Mouse (Mus musculus) large intestine, adult 2 months (tissue): ENCODE data around the gene Kcp. TPM values are rescaled to one million over a fixed set of nuclear protein-coding genes. Genes with fewer than 3 reads are reported as not detected.

ENCODE experiments used
- DNase-seq: peaks from one replicate; pipeline ENCODE4 v3.0.0-alpha.2; 2012; ENCODE audit warnings: low read depth, low spot score
- WGBS: fragments of 180-500 bp; shearing (Covaris S2); methylation state at CpG from one replicate; pipeline ENCODE4 v1.1.7; 2018; 5-methylcytosine and 5-hydroxymethylcytosine counted together
- polyA plus RNA-seq: library from polyadenylated mRNA; depleted of rRNA; stranded (reverse); fragments of >200 nt; gene quantifications from 2 replicates; pipeline ENCODE4 v1.2.3, GENCODE M21; 2012

Kcp gene
- polyA plus RNA-seq, 1 experiment, result 3.2 TPM

DNA sequence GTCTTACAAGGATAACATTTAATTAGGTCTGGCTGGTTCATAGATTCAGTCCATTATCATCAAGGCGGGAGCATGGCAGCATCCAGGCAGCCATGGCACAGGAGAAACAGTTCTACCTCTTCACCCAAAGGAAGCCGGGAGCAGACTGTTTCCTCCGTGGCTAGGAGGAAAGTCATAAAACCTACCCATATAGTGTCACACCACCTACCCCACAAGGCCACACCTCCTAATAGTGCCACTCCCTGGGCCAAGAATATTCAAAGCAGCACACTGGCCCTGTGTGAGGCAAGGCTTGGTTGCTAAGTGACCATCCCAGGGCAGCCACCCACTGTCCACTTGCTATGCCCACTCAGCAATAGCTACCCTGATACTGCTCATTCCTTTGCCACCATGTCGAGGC lies 36.6 kb downstream of the Kcp start, which contains the start of gene Atp6v1fnb:
Atp6v1fnb (plus strand) TSS at position 301 of the 400 bp plus-strand sequence.
- DNase-seq, result no peak
- WGBS, result 68% methylated on average over 4 of the region's 4 CpGs

- DNase-seq, result no peak
- 63% methylated on average over 3 of the region's 3 CpGs for WGBS
Measured at GRCm38 (mm10) chr6:29468851-29469250, 38.9 kb downstream of the Kcp start.

DNA sequence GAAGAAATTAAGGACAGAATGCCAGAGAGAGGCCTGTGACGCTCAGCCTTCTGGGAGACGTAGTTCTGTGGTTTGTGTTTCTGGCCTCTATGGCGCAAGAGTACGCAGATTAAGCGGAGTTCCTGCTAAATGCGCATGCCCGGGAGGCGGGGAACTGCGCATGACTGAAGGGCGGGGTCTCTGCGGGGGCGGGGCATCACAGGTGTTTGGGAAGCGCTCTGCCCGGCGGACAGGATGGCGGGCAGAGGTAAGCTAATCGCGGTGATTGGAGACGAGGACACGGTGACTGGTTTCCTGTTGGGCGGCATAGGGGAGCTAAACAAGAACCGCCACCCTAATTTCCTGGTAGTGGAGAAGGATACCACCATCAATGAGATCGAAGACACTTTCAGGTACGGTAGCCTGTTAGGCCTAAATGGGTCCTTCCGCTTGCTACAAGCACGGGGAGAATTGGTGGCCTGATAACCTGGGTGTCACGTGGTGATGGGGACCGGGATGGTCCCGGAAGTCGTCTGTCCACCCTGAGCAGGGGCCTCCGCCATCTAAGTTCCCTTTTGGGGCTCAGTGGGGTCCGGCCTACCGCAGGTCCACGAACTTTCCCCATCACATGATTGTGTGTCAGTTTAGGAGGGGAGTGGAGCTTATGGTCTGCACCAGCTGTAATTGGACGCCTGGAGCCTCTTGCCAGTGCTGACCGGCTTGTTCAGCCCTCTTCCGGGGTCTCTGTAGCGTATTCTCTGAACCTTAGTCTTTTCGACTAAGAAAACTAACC lies 40.0 kb downstream of the Kcp start, which contains the start of gene Atp6v1f:
Atp6v1f (plus strand) TSS at position 136 of the 772 bp plus-strand sequence.
- DNase-seq, result peak; percentile 84
- WGBS, result under 1% methylated on average over 39 of the region's 39 CpGs

GRCm38 (mm10) chr6:29463388-29463787 lies 44.4 kb downstream of the Kcp start:
- no peak for DNase-seq

GRCm38 (mm10) chr6:29461502-29461901 lies 46.2 kb downstream of the Kcp start:
- DNase-seq, result no peak
- 51% methylated on average over 7 of the region's 7 CpGs for WGBS

More at GRCm38 (mm10) chr6:29463388-29463787, 44.4 kb downstream of the Kcp start:
- 68% methylated on average over 3 of the region's 3 CpGs for WGBS

- no peak for DNase-seq
- 90% methylated on average over 6 of the region's 6 CpGs for WGBS
Measured at GRCm38 (mm10) chr6:29450667-29451066, 57.1 kb downstream of the Kcp start.

DNA sequence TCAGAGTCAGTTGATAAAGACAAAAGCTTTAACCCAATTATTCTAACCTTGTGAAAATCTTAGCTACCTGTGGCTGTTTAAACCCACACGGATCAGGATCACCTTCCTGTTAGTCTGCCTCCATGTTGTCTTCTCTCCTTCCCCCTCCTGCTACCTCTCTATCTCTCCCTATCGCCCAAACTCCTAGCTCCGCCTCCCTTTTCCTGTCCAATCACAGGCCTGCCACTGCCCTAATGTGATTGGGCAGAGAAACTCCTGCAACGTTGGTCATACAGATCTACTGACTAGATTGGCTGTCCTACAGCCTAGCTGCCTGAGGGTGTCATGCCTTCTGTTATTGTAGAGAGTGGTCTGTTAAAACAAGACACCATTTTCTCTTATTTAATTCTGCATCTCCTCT lies 57.9 kb downstream of the Kcp start:
- WGBS, result 32% methylated on average over 4 of the region's 4 CpGs
- DNase-seq, result no peak

DNA sequence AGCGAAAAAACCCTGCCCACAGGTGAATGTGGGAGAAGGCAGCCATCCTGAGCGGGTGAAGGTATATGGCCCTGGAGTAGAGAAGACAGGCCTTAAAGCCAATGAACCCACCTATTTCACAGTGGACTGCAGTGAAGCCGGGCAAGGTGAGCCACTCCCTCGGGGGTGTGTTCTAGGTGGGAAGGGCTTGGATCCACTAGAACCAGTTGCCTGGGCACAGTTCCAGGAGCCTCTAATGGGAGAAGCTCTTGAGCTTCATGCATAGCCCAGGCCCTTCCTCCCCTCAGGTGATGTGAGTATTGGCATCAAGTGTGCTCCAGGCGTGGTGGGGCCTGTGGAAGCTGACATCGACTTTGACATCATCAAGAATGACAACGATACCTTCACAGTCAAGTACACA lies 62.4 kb downstream of the Kcp start:
- 64% methylated on average over 7 of the region's 7 CpGs for WGBS
- no peak for DNase-seq

DNA sequence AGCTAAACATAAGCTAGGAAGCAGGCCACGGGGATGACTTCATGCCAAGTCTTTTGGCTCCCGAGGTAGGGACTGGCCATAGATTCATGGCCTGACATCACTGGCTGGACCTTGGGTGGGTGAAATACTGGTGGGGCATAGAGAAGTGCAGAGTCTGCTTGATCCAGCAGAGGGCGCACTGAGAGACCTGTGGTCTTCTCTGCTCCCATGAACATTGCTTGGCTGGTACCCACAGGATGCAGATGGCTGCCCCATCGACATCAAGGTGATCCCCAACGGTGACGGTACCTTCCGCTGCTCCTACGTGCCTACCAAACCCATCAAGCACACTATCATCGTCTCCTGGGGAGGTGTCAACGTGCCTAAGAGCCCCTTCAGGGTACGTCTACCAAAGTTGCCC lies 63.0 kb downstream of the Kcp start:
- 62% methylated on average over 11 of the region's 11 CpGs for WGBS
- DNase-seq, result no peak

- no peak for DNase-seq
- 92% methylated on average over 6 of the region's 6 CpGs for WGBS
Measured at GRCm38 (mm10) chr6:29439789-29440188, 68.0 kb downstream of the Kcp start.

GRCm38 (mm10) chr6:29439251-29439650 lies 68.5 kb downstream of the Kcp start:
- no peak for DNase-seq
- 71% methylated on average over 4 of the region's 4 CpGs for WGBS

DNA sequence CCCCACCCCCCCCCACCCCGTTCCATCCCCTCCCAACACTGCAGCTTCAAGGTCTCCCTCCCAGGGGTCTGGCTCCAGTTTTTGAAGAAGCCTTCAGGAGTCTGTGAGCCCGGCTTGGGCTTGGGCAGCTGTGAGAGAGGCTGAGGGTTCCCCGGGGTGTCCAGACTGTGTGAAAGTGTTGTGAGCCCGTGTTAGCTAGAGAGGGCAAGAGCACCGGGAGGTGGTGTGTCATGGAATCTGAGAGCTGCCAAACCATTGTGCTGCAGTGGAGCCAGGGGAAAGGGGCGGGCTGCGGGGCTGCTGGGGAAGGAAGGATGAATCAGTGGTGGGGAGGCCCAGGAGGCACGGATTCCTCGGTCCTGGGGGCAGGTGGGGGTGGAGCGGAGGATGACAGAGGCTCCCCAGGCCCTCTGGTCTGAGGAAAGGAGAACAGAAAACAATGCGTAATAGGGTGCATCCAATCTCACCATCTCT lies 71.3 kb downstream of the Kcp start:
- WGBS, result 17% methylated on average over 11 of the region's 11 CpGs
- no peak for DNase-seq

- DNase-seq, result no peak
- WGBS, result 37% methylated on average over 6 of the region's 6 CpGs
Measured at GRCm38 (mm10) chr6:29435940-29436451, 71.8 kb downstream of the Kcp start.

GRCm38 (mm10) chr6:29434911-29435691 lies 72.7 kb downstream of the Kcp start:
- DNase-seq, result no peak
- WGBS, result 11% methylated on average over 13 of the region's 13 CpGs

DNA sequence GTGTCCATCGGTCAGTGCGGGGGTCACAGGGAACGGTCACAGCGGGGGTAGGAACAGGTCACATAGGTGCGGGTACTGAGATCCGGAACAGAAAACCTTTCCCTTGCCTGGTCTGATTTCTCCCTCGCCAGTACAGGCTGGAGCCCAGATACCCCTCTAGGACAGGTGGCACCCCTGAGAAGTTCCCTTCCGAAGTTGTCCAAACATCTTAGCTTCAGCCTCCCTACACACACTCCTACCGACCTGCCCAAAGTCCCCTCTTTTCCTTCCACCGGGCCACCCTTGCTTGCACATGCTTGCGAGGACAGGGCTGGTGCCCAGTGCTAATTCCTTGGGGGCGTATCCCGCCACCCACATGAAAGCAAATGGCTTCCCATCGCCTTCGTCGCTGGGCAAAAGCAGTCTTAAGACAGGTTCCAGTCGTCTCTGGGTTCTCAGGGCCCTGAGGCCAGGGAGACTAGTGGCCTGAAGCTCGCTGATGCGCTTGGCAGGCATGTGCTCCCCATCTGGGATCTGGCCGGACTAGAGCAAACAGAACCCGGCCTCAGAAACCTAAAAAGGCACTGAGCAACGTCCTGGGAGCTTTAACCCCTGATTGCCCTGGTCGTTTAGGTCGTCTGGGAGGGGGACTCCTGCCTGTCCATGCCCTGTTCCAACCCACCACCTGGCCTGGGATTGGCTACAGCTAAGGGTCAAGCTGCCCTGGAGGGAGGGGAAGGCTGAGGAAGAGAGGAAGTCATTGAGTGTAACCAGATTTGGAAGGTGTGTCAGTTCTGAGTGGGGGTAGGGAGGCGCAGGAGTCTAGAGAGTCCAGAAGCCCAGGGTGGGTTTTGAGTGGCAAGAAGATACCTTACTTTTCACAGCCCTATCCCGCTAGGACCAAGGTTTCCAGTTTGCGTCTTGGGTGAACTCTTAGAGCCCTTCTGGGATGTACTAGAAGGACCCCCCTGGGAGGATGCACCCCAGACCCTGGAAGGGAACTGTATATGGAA lies 73.7 kb downstream of the Kcp start:
- WGBS, result 11% methylated on average over 27 of the region's 27 CpGs
- DNase-seq, result no peak

DNA sequence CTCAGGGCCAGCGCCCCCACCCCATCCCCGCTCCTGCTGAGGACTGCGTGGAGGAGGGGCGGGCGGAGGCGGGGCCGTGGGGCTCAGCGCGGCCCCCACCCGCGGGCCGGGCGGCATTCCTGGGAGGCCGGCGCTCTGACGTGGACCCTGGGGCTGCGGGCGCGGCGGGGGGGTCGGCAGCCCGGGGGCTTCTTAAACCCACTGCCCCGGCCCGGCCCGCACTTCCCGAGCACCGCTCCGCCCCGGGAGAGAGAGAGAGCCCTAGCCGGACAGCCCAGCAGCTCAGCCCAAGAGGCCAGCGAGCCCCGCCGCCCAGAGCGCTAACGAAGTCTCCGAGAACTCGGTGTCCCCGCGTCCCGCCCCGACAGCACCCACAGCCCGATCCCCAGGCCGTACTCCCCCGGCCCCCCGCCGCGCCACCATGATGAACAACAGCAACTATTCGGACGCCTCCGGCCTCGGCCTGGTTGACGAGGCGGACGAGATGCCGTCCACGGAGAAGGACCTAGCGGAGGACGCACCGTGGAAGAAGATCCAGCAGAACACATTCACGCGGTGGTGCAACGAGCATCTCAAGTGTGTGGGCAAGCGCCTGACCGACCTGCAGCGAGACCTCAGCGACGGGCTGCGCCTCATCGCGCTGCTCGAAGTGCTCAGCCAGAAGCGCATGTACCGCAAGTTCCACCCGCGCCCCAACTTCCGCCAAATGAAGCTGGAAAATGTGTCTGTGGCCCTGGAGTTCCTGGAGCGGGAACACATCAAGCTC lies 74.5 kb downstream of the Kcp start, which contains the start of gene Flnc:
Flnc (plus strand) TSS at position 219 of the 766 bp plus-strand sequence.
- WGBS, result 2% methylated on average over 67 of the region's 77 CpGs
- no peak for DNase-seq

GRCm38 (mm10) chr6:29432676-29433037 lies 75.1 kb downstream of the Kcp start:
- no peak for DNase-seq

DNA sequence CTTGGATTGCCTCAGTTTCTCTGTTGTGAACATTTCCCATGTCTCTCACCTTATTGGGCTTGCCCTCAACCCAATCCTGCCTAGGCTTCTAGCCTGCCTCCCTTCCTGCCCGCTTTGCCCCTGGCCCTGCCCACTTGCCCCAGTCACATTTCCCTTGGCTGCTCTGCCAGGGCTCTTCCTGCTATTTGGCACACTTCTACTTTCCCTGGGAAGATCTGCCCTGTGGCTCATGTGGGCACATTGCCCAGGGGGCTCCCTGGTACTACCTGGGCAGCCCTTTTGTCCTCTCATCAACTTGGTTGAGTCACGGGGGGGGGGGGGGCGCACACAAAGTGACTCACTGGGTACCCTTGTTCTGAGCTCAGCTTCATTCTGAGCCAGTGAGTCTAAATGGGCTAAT lies 75.6 kb downstream of the Kcp start:
- WGBS, result 56% methylated on average over 3 of the region's 3 CpGs
- no peak for DNase-seq

DNA sequence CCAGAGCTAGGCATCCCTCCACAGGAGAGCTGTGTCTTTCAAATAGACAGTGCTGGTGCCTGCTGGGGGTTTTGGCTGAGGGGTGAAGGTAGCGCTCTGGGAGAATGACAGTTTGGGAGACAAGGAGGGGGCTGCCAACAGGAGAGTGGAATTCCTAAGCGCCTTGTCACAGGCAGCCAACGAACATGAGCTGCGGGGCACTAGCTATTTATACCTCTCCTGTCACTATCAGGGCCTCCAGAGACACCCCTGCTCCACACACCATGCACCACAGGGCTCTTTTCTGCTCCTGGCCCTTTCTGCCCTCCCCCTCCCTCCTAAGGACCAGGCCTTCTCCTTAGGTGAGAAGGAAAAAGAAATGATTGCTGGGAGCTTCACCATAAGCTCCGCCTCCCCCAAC lies 76.3 kb downstream of the Kcp start:
- 63% methylated on average over 5 of the region's 5 CpGs for WGBS
- DNase-seq, result no peak
